Mouse (Mus musculus) stomach, postnatal 0 days (tissue): ENCODE data around the gene Ggt7. TPM values are rescaled to one million over a fixed set of nuclear protein-coding genes. Genes with fewer than 3 reads are reported as not detected.

Experiments
- ATAC-seq: fragments of 200-750 bp; cut with Nextera tagmentation; 2 replicates; pipeline ENCODE4 v1.8.0; 2017; ENCODE audit not compliant: low FRiP score, low TSS enrichment
- DNase-seq: peaks from one replicate; pipeline ENCODE4 v3.0.0-alpha.2; 2016; ENCODE audit warnings: low spot score
- H3K27ac ChIP-seq: fragments of 300-500 bp; sonication (generic); replicated peaks from 2 replicates; pipeline ENCODE4 v1.5.1; 2014; ENCODE audit warnings: mild to moderate bottlenecking, control low read depth
- H3K27me3 ChIP-seq: fragments of 300-500 bp; sonication (generic); 2 replicates; pipeline ENCODE4 v1.6.1; 2014; ENCODE audit warnings: low read length; ENCODE audit not compliant: control insufficient read depth, insufficient read depth
- H3K36me3 ChIP-seq: fragments of 300-500 bp; sonication (generic); 2 replicates; pipeline ENCODE4 v1.6.1; 2014; ENCODE audit warnings: low read length, mixed read lengths; ENCODE audit not compliant: control insufficient read depth, insufficient read depth
- H3K4me1 ChIP-seq: fragments of 300-500 bp; sonication (generic); replicated peaks from 2 replicates; pipeline ENCODE4 v1.6.1; 2014; ENCODE audit warnings: antibody characterized with exemption; ENCODE audit not compliant: control insufficient read depth, insufficient read depth
- H3K4me2 ChIP-seq: fragments of 300-500 bp; sonication (generic); replicated peaks from 2 replicates; pipeline ENCODE4 v1.6.1; 2014; ENCODE audit warnings: low read depth, mild to moderate bottlenecking, control low read depth, moderate library complexity
- H3K4me3 ChIP-seq: fragments of 300-500 bp; sonication (generic); 2 replicates; pipeline ENCODE4 v1.5.1; 2014; ENCODE audit warnings: low read depth, low read length, control low read depth
- H3K9ac ChIP-seq: fragments of 300-500 bp; sonication (generic); 2 replicates; pipeline ENCODE4 v1.6.1; 2014; ENCODE audit warnings: mild to moderate bottlenecking, low read length, control low read depth, mixed read lengths
- H3K9me3 ChIP-seq: fragments of 300-500 bp; sonication (generic); 2 replicates; pipeline ENCODE4 v1.6.1; 2016; ENCODE audit warnings: low read length; ENCODE audit not compliant: control insufficient read depth
- CTCF ChIP-seq: IDR thresholded peaks from 2 replicates; pipeline ENCODE4 v1.5.1; 2016; ENCODE audit warnings: antibody characterized with exemption, low read depth, mild to moderate bottlenecking, moderate library complexity
- EP300 ChIP-seq: optimal IDR thresholded peaks from 2 replicates; pipeline ENCODE3; 2016; ENCODE audit warnings: antibody characterized with exemption
- WGBS: fragments of 180-500 bp; shearing (Covaris S2); extraction: QIAGEN DNeasy Blood & Tissue Kit; methylation state at CpG from one replicate; pipeline ENCODE4 v1.1.7; 2014; 5-methylcytosine and 5-hydroxymethylcytosine counted together
- polyA plus RNA-seq: library from polyadenylated mRNA; unstranded; fragments of >200 nt; fragmentation: Nextera tagmentation; extraction: Ambion mirVana; gene quantifications from 2 replicates; pipeline ENCODE4 v1.2.1, GENCODE M21; 2015

The Ggt7 gene
- polyA plus RNA-seq, 1 experiment from 2014 or later, result 2.6 TPM

GRCm38 (mm10) chr2:155536292-155536691, 18.3 kb upstream of the Ggt7 start:
- H3K4me2 ChIP-seq, result no peak overlapping the region
- H3K27ac ChIP-seq, result no peak overlapping the region
- H3K9me3 ChIP-seq, result no peaks in the 10 kb centered on the region
- H3K4me3 ChIP-seq, result no peak overlapping the region
- H3K9ac ChIP-seq, result no peak overlapping the region
- H3K36me3 ChIP-seq, result no peaks in the 10 kb centered on the region
- no peak for DNase-seq
- H3K4me1 ChIP-seq, result no peaks in the 10 kb centered on the region
- H3K27me3 ChIP-seq, result no peaks in the 10 kb centered on the region
- TF ChIP-seq CTCF, result no peak
- no peak for TF ChIP-seq EP300
- ATAC-seq, result no peak

GRCm38 (mm10) chr2:155527367-155527766, 9.3 kb upstream of the Ggt7 start:
- DNase-seq (no peak), ATAC-seq (no peak)
- Histone ChIP-seq H3K4me2 (no peak overlapping the region), H3K4me1 (no peaks in the 10 kb centered on the region), H3K9me3 (no peaks in the 10 kb centered on the region), H3K27me3 (no peaks in the 10 kb centered on the region), H3K36me3 (no peaks in the 10 kb centered on the region), H3K9ac (no peak overlapping the region), H3K4me3 (no peak overlapping the region), H3K27ac (no peak overlapping the region)
- TF ChIP-seq CTCF (no peak), EP300 (no peak)
- 63% methylated on average over 5 of the region's 5 CpGs for WGBS

- Histone ChIP-seq H3K9me3 (no peaks in the 10 kb centered on the region), H3K27me3 (no peaks in the 10 kb centered on the region), H3K4me1 (no peaks in the 10 kb centered on the region), H3K9ac (no peak overlapping the region), H3K4me3 (no peak overlapping the region), H3K4me2 (no peak overlapping the region), H3K36me3 (no peaks in the 10 kb centered on the region), H3K27ac (no peak overlapping the region)
- DNase-seq (no peak), ATAC-seq (no peak)
- no peak for TF ChIP-seq CTCF
- no peak for TF ChIP-seq EP300
- WGBS, result 28% methylated on average over 1 of the region's 1 CpGs
These were observed 6.3 kb upstream of the Ggt7 start for GRCm38 (mm10) chr2:155524378-155524777.

GRCm38 (mm10) chr2:155523706-155524105, 5.7 kb upstream of the Ggt7 start:
- Histone ChIP-seq H3K4me3 (no peak overlapping the region), H3K36me3 (no peaks in the 10 kb centered on the region), H3K27ac (no peak overlapping the region), H3K4me2 (no peak overlapping the region), H3K9ac (no peak overlapping the region), H3K9me3 (no peaks in the 10 kb centered on the region), H3K27me3 (no peaks in the 10 kb centered on the region), H3K4me1 (no peaks in the 10 kb centered on the region)
- DNase-seq (no peak), ATAC-seq (no peak)
- WGBS, result 55% methylated on average over 5 of the region's 5 CpGs
- TF ChIP-seq EP300 (no peak), CTCF (no peak)

- H3K4me1 ChIP-seq, result no peaks in the 10 kb centered on the region
- H3K4me2 ChIP-seq, result peak overlapping the region; percentile 87
- peak overlapping the region; percentile 77 for H3K4me3 ChIP-seq
- H3K9ac ChIP-seq, result peak overlapping the region; percentile 61
- H3K9me3 ChIP-seq, result no peaks in the 10 kb centered on the region
- peak; percentile 14 for DNase-seq
- H3K27me3 ChIP-seq, result no peaks in the 10 kb centered on the region
- peak overlapping the region; percentile 71; the same call in 1 of the 2 replicates for H3K27ac ChIP-seq
- no peak for TF ChIP-seq CTCF
- no peak for TF ChIP-seq EP300
- WGBS, result 24% methylated on average over 18 of the region's 18 CpGs
- ATAC-seq, result no peak
- H3K36me3 ChIP-seq, result no peaks in the 10 kb centered on the region
These were observed 664 bp upstream of the Ggt7 start for GRCm38 (mm10) chr2:155518531-155519270.

- Histone ChIP-seq H3K36me3 (no peaks in the 10 kb centered on the region), H3K9ac (no peak overlapping the region), H3K4me1 (no peaks in the 10 kb centered on the region), H3K4me3 (no peak overlapping the region), H3K9me3 (no peaks in the 10 kb centered on the region), H3K4me2 (no peak overlapping the region), H3K27ac (no peak overlapping the region), H3K27me3 (no peaks in the 10 kb centered on the region)
- WGBS, result 4% methylated on average over 1 of the region's 1 CpGs
- TF ChIP-seq CTCF (peak; percentile 100), EP300 (no peak)
- peak; percentile 62 for DNase-seq
- ATAC-seq, result no peak
These were observed 2.1 kb downstream of the Ggt7 start for GRCm38 (mm10) chr2:155515941-155516340.
